Mouse (Mus musculus): Measurements from ENCODE around the gene Dkk2. TPM values are rescaled to one million over a fixed set of nuclear protein-coding genes. Genes with fewer than 3 reads are reported as not detected.

Gene Dkk2
- polyA plus RNA-seq, 1 experiment = 0.57 TPM

- no peak overlapping the region for H3K4me3 ChIP-seq (ENCODE audit: low read depth, low read length)
- no peaks in the 10 kb centered on the region for H3K4me1 ChIP-seq (ENCODE audit: control insufficient read depth, insufficient read depth, insufficient read length, low read length)
- TF ChIP-seq CTCF (IDR thresholded peaks at IDR 0.05; ENCODE audit: extremely low read depth, insufficient read length, insufficient replicate concordance, low read depth, low read length) (no peak), POLR2A (IDR thresholded peaks at IDR 0.05; ENCODE audit: low read depth, low read length) (no peak)
- H3K36me3 ChIP-seq (ENCODE audit: control insufficient read depth, insufficient read depth, low read length) = no peaks in the 10 kb centered on the region
- no peaks in the 10 kb centered on the region for H3K27me3 ChIP-seq (ENCODE audit: control insufficient read depth, insufficient read depth, low read length)
- WGBS = 85% methylated on average over 11 of the region's 11 CpGs
- no peak overlapping the region for H3K27ac ChIP-seq (ENCODE audit: insufficient read depth, low read depth, low read length)
Observed at GRCm38 (mm10) chr3:132137802-132138378, 52.8 kb downstream of the Dkk2 start.

GRCm38 (mm10) chr3:132141031-132141430 is 55.9 kb downstream of the Dkk2 start:
- H3K4me3 ChIP-seq (ENCODE audit: low read depth, low read length) = no peak overlapping the region
- no peaks in the 10 kb centered on the region for H3K4me1 ChIP-seq (ENCODE audit: control insufficient read depth, insufficient read depth, insufficient read length, low read length)
- H3K27ac ChIP-seq (ENCODE audit: insufficient read depth, low read depth, low read length) = no peak overlapping the region
- no peak for TF ChIP-seq POLR2A (IDR thresholded peaks at IDR 0.05; ENCODE audit: low read depth, low read length)
- no peak for TF ChIP-seq CTCF (IDR thresholded peaks at IDR 0.05; ENCODE audit: extremely low read depth, insufficient read length, insufficient replicate concordance, low read depth, low read length)
- no peaks in the 10 kb centered on the region for H3K36me3 ChIP-seq (ENCODE audit: control insufficient read depth, insufficient read depth, low read length)
- H3K27me3 ChIP-seq (ENCODE audit: control insufficient read depth, insufficient read depth, low read length) = no peaks in the 10 kb centered on the region
- 71% methylated on average over 4 of the region's 4 CpGs for WGBS

GRCm38 (mm10) chr3:132149446-132150025 is 64.4 kb downstream of the Dkk2 start:
- Histone ChIP-seq H3K27ac (ENCODE audit: insufficient read depth, low read depth, low read length) (no peak overlapping the region), H3K4me1 (ENCODE audit: control insufficient read depth, insufficient read depth, insufficient read length, low read length) (no peaks in the 10 kb centered on the region), H3K27me3 (ENCODE audit: control insufficient read depth, insufficient read depth, low read length) (no peaks in the 10 kb centered on the region), H3K4me3 (ENCODE audit: low read depth, low read length) (no peak overlapping the region), H3K36me3 (ENCODE audit: control insufficient read depth, insufficient read depth, low read length) (no peaks in the 10 kb centered on the region)
- no peak for TF ChIP-seq CTCF (IDR thresholded peaks at IDR 0.05; ENCODE audit: extremely low read depth, insufficient read length, insufficient replicate concordance, low read depth, low read length)
- TF ChIP-seq POLR2A (IDR thresholded peaks at IDR 0.05; ENCODE audit: low read depth, low read length) = no peak
- 68% methylated on average over 6 of the region's 6 CpGs for WGBS

DNA sequence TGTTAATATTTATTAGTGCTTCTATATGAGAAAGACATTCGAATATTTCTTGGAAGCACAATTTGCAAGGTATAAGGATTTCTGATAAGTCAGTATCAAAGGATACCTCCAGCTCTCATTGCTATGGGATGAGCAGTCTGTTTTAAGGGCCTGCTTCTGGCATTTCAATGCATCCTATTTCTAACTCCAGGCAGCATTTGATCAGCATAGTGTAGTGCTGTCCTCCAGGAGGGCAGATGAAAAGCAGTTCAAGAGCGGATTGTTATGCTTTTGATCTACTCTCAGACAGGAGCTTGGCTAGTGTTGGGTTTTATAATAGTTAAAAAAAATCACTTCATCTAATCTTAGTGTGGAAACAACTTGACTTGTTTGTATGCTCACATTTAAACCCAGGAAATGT is 73.7 kb downstream of the Dkk2 start:
- no peaks in the 10 kb centered on the region for H3K4me1 ChIP-seq (ENCODE audit: control insufficient read depth, insufficient read depth, insufficient read length, low read length)
- 86% methylated on average over 2 of the region's 2 CpGs for WGBS
- no peak overlapping the region for H3K27ac ChIP-seq (ENCODE audit: insufficient read depth, low read depth, low read length)
- no peak for TF ChIP-seq CTCF (IDR thresholded peaks at IDR 0.05; ENCODE audit: extremely low read depth, insufficient read length, insufficient replicate concordance, low read depth, low read length)
- TF ChIP-seq POLR2A (IDR thresholded peaks at IDR 0.05; ENCODE audit: low read depth, low read length) = no peak
- no peak overlapping the region for H3K4me3 ChIP-seq (ENCODE audit: low read depth, low read length)
- no peaks in the 10 kb centered on the region for H3K27me3 ChIP-seq (ENCODE audit: control insufficient read depth, insufficient read depth, low read length)
- H3K36me3 ChIP-seq (ENCODE audit: control insufficient read depth, insufficient read depth, low read length) = no peaks in the 10 kb centered on the region

DNA sequence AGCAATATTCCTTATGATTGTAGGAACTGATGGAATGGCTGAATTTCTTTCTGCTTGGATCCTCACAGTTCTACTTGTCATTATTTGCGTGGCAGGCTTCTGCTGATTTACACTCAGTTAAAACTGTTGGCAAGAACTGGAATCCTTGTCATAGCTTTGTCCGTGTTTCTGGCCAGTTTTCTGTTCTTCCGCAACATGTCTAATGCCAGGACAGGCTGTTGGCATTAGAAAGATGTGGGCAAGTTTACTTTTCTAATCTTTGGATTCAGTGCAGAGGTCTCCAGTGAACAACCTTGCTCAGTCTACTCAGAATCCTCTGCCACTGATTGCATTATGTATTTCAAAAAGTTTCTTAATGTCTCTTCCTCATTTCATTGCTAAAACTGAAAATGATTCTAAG is 83.8 kb downstream of the Dkk2 start:
- no peak for TF ChIP-seq POLR2A (IDR thresholded peaks at IDR 0.05; ENCODE audit: low read depth, low read length)
- no peak for TF ChIP-seq CTCF (IDR thresholded peaks at IDR 0.05; ENCODE audit: extremely low read depth, insufficient read length, insufficient replicate concordance, low read depth, low read length)
- H3K4me1 ChIP-seq (ENCODE audit: control insufficient read depth, insufficient read depth, insufficient read length, low read length) = no peaks in the 10 kb centered on the region
- no peaks in the 10 kb centered on the region for H3K27me3 ChIP-seq (ENCODE audit: control insufficient read depth, insufficient read depth, low read length)
- WGBS = 77% methylated on average over 3 of the region's 3 CpGs
- H3K36me3 ChIP-seq (ENCODE audit: control insufficient read depth, insufficient read depth, low read length) = no peaks in the 10 kb centered on the region
- no peak overlapping the region for H3K27ac ChIP-seq (ENCODE audit: insufficient read depth, low read depth, low read length)
- H3K4me3 ChIP-seq (ENCODE audit: low read depth, low read length) = no peak overlapping the region

DNA sequence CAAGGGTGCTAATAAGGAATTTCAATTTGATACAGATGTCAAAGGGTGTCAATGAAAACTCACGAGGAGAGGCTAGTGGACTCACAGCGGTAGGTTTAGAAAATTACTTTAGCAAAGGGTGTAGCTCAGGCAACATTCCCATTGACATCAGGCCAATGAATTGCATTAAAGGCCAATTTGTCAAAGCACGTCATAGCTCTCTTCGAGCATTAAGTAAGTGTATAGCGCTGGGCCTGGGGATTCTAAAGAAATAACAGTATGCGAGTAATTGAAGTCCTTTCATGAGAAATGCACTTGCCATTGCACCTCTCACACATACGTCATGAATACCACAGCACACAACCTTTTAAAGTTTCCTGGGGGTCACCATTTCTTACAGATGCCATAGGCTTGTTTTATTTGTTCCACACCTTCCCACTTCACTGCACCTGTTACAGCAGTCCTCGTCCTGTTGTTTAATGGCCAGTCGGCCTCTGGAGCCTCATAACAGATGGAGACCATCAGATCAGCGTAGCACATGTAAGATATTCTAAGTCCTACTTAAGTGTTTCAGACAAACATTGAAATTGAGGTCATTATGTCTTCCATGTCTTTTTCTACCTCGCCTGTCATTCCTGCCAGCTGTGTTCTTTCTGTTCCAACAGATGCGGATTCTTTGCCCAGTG is 101.9 kb downstream of the Dkk2 start:
- H3K4me1 ChIP-seq (ENCODE audit: control insufficient read depth, insufficient read depth, insufficient read length, low read length) = no peaks in the 10 kb centered on the region
- WGBS = 83% methylated on average over 12 of the region's 12 CpGs
- H3K27me3 ChIP-seq (ENCODE audit: control insufficient read depth, insufficient read depth, low read length) = no peaks in the 10 kb centered on the region

GRCm38 (mm10) chr3:132201950-132202349 is 116.9 kb downstream of the Dkk2 start:
- 66% methylated on average over 4 of the region's 4 CpGs for WGBS
- H3K4me1 ChIP-seq (ENCODE audit: control insufficient read depth, insufficient read depth, insufficient read length, low read length) = no peaks in the 10 kb centered on the region
- no peak overlapping the region for H3K4me3 ChIP-seq (ENCODE audit: low read depth, low read length)
- no peaks in the 10 kb centered on the region for H3K27me3 ChIP-seq (ENCODE audit: control insufficient read depth, insufficient read depth, low read length)
- no peak overlapping the region for H3K27ac ChIP-seq (ENCODE audit: insufficient read depth, low read depth, low read length)
- TF ChIP-seq CTCF (IDR thresholded peaks at IDR 0.05; ENCODE audit: extremely low read depth, insufficient read length, insufficient replicate concordance, low read depth, low read length) = no peak
- TF ChIP-seq POLR2A (IDR thresholded peaks at IDR 0.05; ENCODE audit: low read depth, low read length) = no peak
- H3K36me3 ChIP-seq (ENCODE audit: control insufficient read depth, insufficient read depth, low read length) = no peaks in the 10 kb centered on the region

More for the DNA sequence above, 101.9 kb downstream of the Dkk2 start:
- no peaks in the 10 kb centered on the region for H3K36me3 ChIP-seq (ENCODE audit: control insufficient read depth, insufficient read depth, low read length)
- H3K4me3 ChIP-seq (ENCODE audit: low read depth, low read length) = no peak overlapping the region
- H3K27ac ChIP-seq (ENCODE audit: insufficient read depth, low read depth, low read length) = no peak overlapping the region
- TF ChIP-seq POLR2A (IDR thresholded peaks at IDR 0.05; ENCODE audit: low read depth, low read length) (no peak), CTCF (IDR thresholded peaks at IDR 0.05; ENCODE audit: extremely low read depth, insufficient read length, insufficient replicate concordance, low read depth, low read length) (no peak)

Measured in small intestine, adult 2 months (tissue).